Mouse (Mus musculus) MEL (cell line): ENCODE measurements around the gene Gon7.

Experiments used
- CTCF ChIP-seq, 3 experiments: IDR thresholded peaks in 2 of 3; conservative IDR thresholded peaks in 1 of 3; 2 replicates each; pipeline ENCODE4 v1.5.1; 2011 to 2012; ENCODE audit warnings: low read length in 3 of 3, low read depth in 2 of 3, mild to moderate bottlenecking in 2 of 3, improper control_type of control experiment in 1 of 3, inconsistent platforms in 1 of 3, mixed read lengths in 1 of 3, moderate library complexity in 1 of 3; ENCODE audit not compliant: control insufficient read depth in 1 of 3, insufficient read depth in 1 of 3, poor library complexity in 1 of 3, severe bottlenecking in 1 of 3
- GABPA ChIP-seq: IDR thresholded peaks from 2 replicates; pipeline ENCODE4 v1.6.1; 2012; ENCODE audit warnings: low read depth, mild to moderate bottlenecking, inconsistent platforms, low read length, improper control_type of control experiment, moderate library complexity
- GATA1 ChIP-seq: IDR thresholded peaks from 2 replicates; pipeline ENCODE4 v1.6.1; 2011; ENCODE audit warnings: low read depth, low read length, improper control_type of control experiment
- MXI1 ChIP-seq: IDR thresholded peaks from 2 replicates; pipeline ENCODE4 v1.6.1; 2011; ENCODE audit warnings: mild to moderate bottlenecking, low read depth, low read length, improper control_type of control experiment
- SMC3 ChIP-seq: IDR thresholded peaks from 2 replicates; pipeline ENCODE4 v1.6.1; 2011; ENCODE audit warnings: low read depth, low read length, improper control_type of control experiment

DNA sequence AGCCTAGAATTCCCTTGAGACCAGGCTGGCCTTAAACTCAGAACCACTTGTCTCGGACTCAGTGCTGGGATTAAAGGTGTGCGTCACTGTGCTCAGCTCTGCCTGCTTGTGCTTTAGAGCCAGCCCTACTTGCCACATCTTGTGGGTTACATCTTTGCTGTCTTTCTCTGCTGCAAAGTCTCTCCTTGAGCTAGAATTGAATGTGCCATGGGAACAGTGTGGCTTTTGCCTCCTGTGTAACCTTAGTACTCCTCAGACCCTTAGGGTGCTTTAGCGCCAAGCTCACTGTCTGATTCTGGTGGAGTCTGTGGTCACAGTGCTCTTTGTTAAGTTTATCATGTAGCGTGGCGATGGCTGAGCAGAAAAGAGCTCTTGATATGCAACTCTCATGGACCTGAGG, 15.1 kb upstream of the Gon7 start:
- TF ChIP-seq GATA1 = no peak
- no peak for TF ChIP-seq SMC3
- no peak for TF ChIP-seq CTCF (IDR thresholded peaks at IDR 0.05 in 2 of 3, conservative IDR thresholded peaks at IDR 0.05 in 1 of 3; ENCODE audit: control insufficient read depth in 1 of 3, insufficient read depth in 1 of 3, low read depth in 2 of 3, low read length in 3 of 3, poor library complexity in 1 of 3, severe bottlenecking in 1 of 3)
- TF ChIP-seq MXI1 = no peak
- TF ChIP-seq GABPA = no peak
